Mouse (Mus musculus): ENCODE measurements around the gene Dgat2l6. TPM values are rescaled to one million over a fixed set of nuclear protein-coding genes. Genes with fewer than 3 reads are reported as not detected.

Gene Dgat2l6
- total RNA-seq, 1 experiment: not detected

DNA sequence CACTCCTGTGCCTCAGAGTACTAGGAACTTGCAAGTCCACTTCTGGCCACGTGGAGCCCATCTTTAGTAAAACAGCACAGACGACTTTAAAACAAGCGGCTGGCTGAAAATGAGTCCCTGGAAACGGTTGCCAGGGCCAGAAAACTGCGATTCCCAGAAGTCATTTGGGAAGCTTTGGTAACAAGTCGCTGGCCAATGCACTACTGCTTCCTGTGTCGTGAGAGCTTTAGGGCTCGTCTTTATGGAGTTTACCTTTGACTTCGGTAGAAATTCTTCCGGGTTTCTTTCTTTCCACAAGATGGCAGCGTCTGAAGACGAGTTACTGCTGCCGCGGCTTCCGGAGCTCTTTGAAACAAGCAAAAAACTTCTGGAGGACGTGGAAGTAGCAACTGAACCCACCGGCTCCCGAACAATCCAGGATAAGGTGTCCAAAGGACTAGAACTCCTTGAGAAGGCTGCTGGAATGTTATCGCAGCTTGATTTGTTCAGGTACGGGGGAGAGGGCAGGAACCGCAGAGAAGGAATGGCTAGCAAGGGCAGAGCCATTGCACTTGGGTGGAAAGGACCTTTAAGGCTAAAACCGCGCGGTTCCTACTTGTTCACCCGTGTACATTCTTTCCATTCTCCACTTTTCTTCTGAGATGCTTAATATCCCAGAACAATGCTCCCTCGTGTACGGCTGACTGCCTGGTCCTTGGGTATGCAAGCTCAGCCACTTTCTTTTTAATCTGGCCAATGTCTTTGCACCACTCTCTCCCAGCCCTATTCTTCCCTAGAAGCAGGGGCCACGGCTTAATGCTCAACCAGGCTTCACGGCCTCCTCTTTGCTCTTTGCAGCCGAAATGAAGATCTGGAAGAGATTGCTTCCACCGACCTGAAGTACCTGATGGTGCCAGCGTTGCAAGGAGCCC lies 30.3 kb upstream of the Dgat2l6 start, which contains the start of gene Igbp1:
TSS of gene Igbp1 (plus strand) at position 224 of the 911 bp plus-strand sequence.
- TF ChIP-seq ZNF384 (IDR thresholded peaks at IDR 0.05; ENCODE audit: low read depth, low read length): no peak
- no peak for TF ChIP-seq MAFK (IDR thresholded peaks at IDR 0.05; ENCODE audit: insufficient read depth, low read depth, low read length)
- TF ChIP-seq CHD2 (IDR thresholded peaks at IDR 0.05; ENCODE audit: low read depth, low read length): peak; percentile 44; the same call in 1 of the 2 replicates
- TF ChIP-seq HCFC1 (IDR thresholded peaks at IDR 0.05; ENCODE audit: borderline replicate concordance, insufficient read depth, low read length): peak; percentile 82
- no peak for TF ChIP-seq ZC3H11A (IDR thresholded peaks at IDR 0.05; ENCODE audit: borderline replicate concordance, low read depth, low read length)
- H3K4me1 ChIP-seq (ENCODE audit: control insufficient read depth in 2 of 2, insufficient read depth in 2 of 2, low read length in 2 of 2, poor library complexity in 1 of 2): no peaks in the 10 kb centered on the region
- in situ Hi-C loops (cut with MboI; ENCODE audit: low sequenced_read_pairs in 2 of 2, unreplicated experiment in 2 of 2): no loop called here
- H3K4me3 ChIP-seq (ENCODE audit: insufficient read depth in 1 of 2, low read depth in 1 of 2, low read length in 2 of 2, poor library complexity in 1 of 2, severe bottlenecking in 1 of 2): peak within 1 kb of the TSS; percentile 97
- H3K36me3 ChIP-seq (ENCODE audit: control insufficient read depth, insufficient read depth, low read length, poor library complexity, severe bottlenecking): peaks cover 2% of the 10 kb centered on the region; the same call in 1 of the 2 replicates
- peak; percentile 43 for DNase-seq (ENCODE audit: low read depth, low spot score)
- H3K27ac ChIP-seq (ENCODE audit: insufficient read depth, low read depth, low read length, poor library complexity, severe bottlenecking): peak within 1 kb of the TSS; percentile 69; the same call in 1 of the 2 replicates
- H3K9me3 ChIP-seq (ENCODE audit: control insufficient read depth, insufficient read depth, low read depth, low read length): no peaks in the 10 kb centered on the region
- peak within 1 kb of the TSS; percentile 95 for H3K9ac ChIP-seq (ENCODE audit: insufficient read depth, low read depth, low read length, poor library complexity, severe bottlenecking)

- TF ChIP-seq CHD2 (IDR thresholded peaks at IDR 0.05; ENCODE audit: low read depth, low read length) (no peak), HCFC1 (IDR thresholded peaks at IDR 0.05; ENCODE audit: borderline replicate concordance, insufficient read depth, low read length) (no peak), MAFK (IDR thresholded peaks at IDR 0.05; ENCODE audit: insufficient read depth, low read depth, low read length) (no peak), ZNF384 (IDR thresholded peaks at IDR 0.05; ENCODE audit: low read depth, low read length) (no peak), ZC3H11A (IDR thresholded peaks at IDR 0.05; ENCODE audit: borderline replicate concordance, low read depth, low read length) (no peak)
- H3K9ac ChIP-seq (ENCODE audit: insufficient read depth, low read depth, low read length, poor library complexity, severe bottlenecking): no peak overlapping the region
- in situ Hi-C loops (cut with MboI; ENCODE audit: low sequenced_read_pairs in 2 of 2, unreplicated experiment in 2 of 2): no loop called here
- no peak for DNase-seq (ENCODE audit: low read depth, low spot score)
- no peaks in the 10 kb centered on the region for H3K9me3 ChIP-seq (ENCODE audit: control insufficient read depth, insufficient read depth, low read depth, low read length)
- no peak overlapping the region for H3K4me3 ChIP-seq (ENCODE audit: insufficient read depth in 1 of 2, low read depth in 1 of 2, low read length in 2 of 2, poor library complexity in 1 of 2, severe bottlenecking in 1 of 2)
- no peaks in the 10 kb centered on the region; the same call in 1 of the 2 replicates for H3K36me3 ChIP-seq (ENCODE audit: control insufficient read depth, insufficient read depth, low read length, poor library complexity, severe bottlenecking)
- no peaks in the 10 kb centered on the region for H3K4me1 ChIP-seq (ENCODE audit: control insufficient read depth in 2 of 2, insufficient read depth in 2 of 2, low read length in 2 of 2, poor library complexity in 1 of 2)
- H3K27ac ChIP-seq (ENCODE audit: insufficient read depth, low read depth, low read length, poor library complexity, severe bottlenecking): no peak overlapping the region
These were observed 20.3 kb upstream of the Dgat2l6 start for GRCm38 (mm10) chrX:100504175-100504851.

GRCm38 (mm10) chrX:100508164-100508563 lies 16.5 kb upstream of the Dgat2l6 start:
- H3K36me3 ChIP-seq (ENCODE audit: control insufficient read depth, insufficient read depth, low read length, poor library complexity, severe bottlenecking): no peaks in the 10 kb centered on the region; the same call in 1 of the 2 replicates
- no peak for TF ChIP-seq ZC3H11A (IDR thresholded peaks at IDR 0.05; ENCODE audit: borderline replicate concordance, low read depth, low read length)
- no peak for TF ChIP-seq CHD2 (IDR thresholded peaks at IDR 0.05; ENCODE audit: low read depth, low read length)
- TF ChIP-seq HCFC1 (IDR thresholded peaks at IDR 0.05; ENCODE audit: borderline replicate concordance, insufficient read depth, low read length): no peak
- no peak for TF ChIP-seq ZNF384 (IDR thresholded peaks at IDR 0.05; ENCODE audit: low read depth, low read length)
- TF ChIP-seq MAFK (IDR thresholded peaks at IDR 0.05; ENCODE audit: insufficient read depth, low read depth, low read length): no peak
- H3K9ac ChIP-seq (ENCODE audit: insufficient read depth, low read depth, low read length, poor library complexity, severe bottlenecking): no peak overlapping the region
- DNase-seq (ENCODE audit: low read depth, low spot score): no peak
- in situ Hi-C loops (cut with MboI; ENCODE audit: low sequenced_read_pairs in 2 of 2, unreplicated experiment in 2 of 2): no loop called here
- H3K27ac ChIP-seq (ENCODE audit: insufficient read depth, low read depth, low read length, poor library complexity, severe bottlenecking): no peak overlapping the region
- no peak overlapping the region for H3K4me3 ChIP-seq (ENCODE audit: insufficient read depth in 1 of 2, low read depth in 1 of 2, low read length in 2 of 2, poor library complexity in 1 of 2, severe bottlenecking in 1 of 2)
- H3K4me1 ChIP-seq (ENCODE audit: control insufficient read depth in 2 of 2, insufficient read depth in 2 of 2, low read length in 2 of 2, poor library complexity in 1 of 2): no peaks in the 10 kb centered on the region
- H3K9me3 ChIP-seq (ENCODE audit: control insufficient read depth, insufficient read depth, low read depth, low read length): no peaks in the 10 kb centered on the region

GRCm38 (mm10) chrX:100509921-100510320 lies 14.7 kb upstream of the Dgat2l6 start:
- in situ Hi-C loops (cut with MboI; ENCODE audit: low sequenced_read_pairs in 2 of 2, unreplicated experiment in 2 of 2): no loop called here
- Histone ChIP-seq H3K4me1 (ENCODE audit: control insufficient read depth in 2 of 2, insufficient read depth in 2 of 2, low read length in 2 of 2, poor library complexity in 1 of 2) (no peaks in the 10 kb centered on the region), H3K27ac (ENCODE audit: insufficient read depth, low read depth, low read length, poor library complexity, severe bottlenecking) (no peak overlapping the region), H3K9ac (ENCODE audit: insufficient read depth, low read depth, low read length, poor library complexity, severe bottlenecking) (no peak overlapping the region), H3K4me3 (ENCODE audit: insufficient read depth in 1 of 2, low read depth in 1 of 2, low read length in 2 of 2, poor library complexity in 1 of 2, severe bottlenecking in 1 of 2) (no peak overlapping the region), H3K9me3 (ENCODE audit: control insufficient read depth, insufficient read depth, low read depth, low read length) (no peaks in the 10 kb centered on the region), H3K36me3 (ENCODE audit: control insufficient read depth, insufficient read depth, low read length, poor library complexity, severe bottlenecking) (no peaks in the 10 kb centered on the region; the same call in 1 of the 2 replicates)
- TF ChIP-seq HCFC1 (IDR thresholded peaks at IDR 0.05; ENCODE audit: borderline replicate concordance, insufficient read depth, low read length) (no peak), ZC3H11A (IDR thresholded peaks at IDR 0.05; ENCODE audit: borderline replicate concordance, low read depth, low read length) (no peak), MAFK (IDR thresholded peaks at IDR 0.05; ENCODE audit: insufficient read depth, low read depth, low read length) (no peak), CHD2 (IDR thresholded peaks at IDR 0.05; ENCODE audit: low read depth, low read length) (no peak), ZNF384 (IDR thresholded peaks at IDR 0.05; ENCODE audit: low read depth, low read length) (no peak)
- no peak for DNase-seq (ENCODE audit: low read depth, low spot score)
